Mouse (Mus musculus): Measurements from ENCODE around the gene 4933415A04Rik. TPM values are rescaled to one million over a fixed set of nuclear protein-coding genes. Genes with fewer than 3 reads are reported as not detected.
A peak's percentile ranks its signal among the peaks of the same experiment; 100 is the strongest.

The 4933415A04Rik gene
- total RNA-seq, 2 experiments from 2014 or later = not detected

DNA sequence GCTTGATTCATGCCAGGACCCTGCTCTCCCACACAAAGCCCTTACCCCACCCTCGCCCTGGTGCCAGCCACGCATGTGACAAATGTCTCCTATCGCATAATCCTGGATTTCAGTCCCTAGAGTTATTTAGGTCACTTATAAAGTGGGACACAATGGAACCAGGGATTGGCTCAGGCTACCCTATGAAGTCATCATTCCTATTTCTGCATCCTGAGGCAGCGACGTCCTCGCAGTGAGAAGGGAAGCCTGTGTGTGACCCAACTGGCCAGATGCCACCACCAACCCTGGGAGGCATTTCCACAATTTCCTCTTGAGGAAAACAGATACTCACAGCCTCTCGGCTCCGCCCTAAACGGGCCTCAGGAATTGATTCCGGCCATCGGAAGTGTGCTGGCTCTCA is 17.2 kb upstream of the 4933415A04Rik start:
- intact Hi-C loops (cut with DNase I) = no loop called here
- DNase-seq = peak; percentile 31 to 45

- intact Hi-C loops (cut with DNase I) = no loop called here
- DNase-seq = no peak
Observed at GRCm38 (mm10) chr11:43575061-43575375, 11.8 kb upstream of the 4933415A04Rik start.

DNA sequence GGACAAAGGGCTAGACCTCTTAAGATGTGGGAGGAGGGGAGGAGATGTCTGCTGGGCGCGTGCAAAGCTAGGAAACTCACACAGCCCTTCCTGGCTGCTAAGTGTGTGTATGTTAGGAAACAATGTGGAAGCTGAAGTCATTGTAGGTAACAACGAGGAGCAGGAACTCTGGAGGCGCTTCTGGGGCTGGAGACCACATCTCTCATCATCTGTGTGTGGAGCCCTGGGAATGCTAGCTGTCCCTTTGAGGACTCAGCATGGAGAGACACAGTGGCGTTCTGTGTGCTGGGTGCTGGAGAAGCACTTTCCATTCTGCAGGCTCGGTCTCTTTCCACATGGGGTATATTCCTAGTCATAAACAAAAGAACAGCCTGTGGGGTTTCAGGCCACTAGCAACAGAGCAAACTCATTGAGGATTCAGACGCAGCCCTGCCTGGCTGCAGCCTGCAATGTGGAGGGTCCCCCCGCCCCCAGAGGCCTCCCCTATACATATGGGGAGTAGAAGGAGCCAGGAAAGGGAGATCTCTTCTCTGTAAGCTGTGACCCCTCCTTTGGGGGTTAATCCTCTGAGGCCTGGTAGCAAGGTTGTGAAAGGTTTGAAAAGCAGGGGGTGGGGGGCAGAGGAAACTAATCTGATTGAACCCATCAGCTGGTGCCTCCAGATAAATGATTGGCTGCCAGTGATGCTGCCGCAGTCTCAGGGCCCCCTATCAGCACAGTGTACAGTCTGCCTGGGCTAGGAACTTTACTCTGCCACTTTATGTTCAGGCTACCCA is 11.3 kb upstream of the 4933415A04Rik start:
- intact Hi-C loops (cut with DNase I) = no loop called here

GRCm38 (mm10) chr11:43577713-43578478 is 8.9 kb upstream of the 4933415A04Rik start:
- DNase-seq = no peak
- intact Hi-C loops (cut with DNase I) = no loop called here

More for the DNA sequence above, 11.3 kb upstream of the 4933415A04Rik start:
- DNase-seq = no peak

DNA sequence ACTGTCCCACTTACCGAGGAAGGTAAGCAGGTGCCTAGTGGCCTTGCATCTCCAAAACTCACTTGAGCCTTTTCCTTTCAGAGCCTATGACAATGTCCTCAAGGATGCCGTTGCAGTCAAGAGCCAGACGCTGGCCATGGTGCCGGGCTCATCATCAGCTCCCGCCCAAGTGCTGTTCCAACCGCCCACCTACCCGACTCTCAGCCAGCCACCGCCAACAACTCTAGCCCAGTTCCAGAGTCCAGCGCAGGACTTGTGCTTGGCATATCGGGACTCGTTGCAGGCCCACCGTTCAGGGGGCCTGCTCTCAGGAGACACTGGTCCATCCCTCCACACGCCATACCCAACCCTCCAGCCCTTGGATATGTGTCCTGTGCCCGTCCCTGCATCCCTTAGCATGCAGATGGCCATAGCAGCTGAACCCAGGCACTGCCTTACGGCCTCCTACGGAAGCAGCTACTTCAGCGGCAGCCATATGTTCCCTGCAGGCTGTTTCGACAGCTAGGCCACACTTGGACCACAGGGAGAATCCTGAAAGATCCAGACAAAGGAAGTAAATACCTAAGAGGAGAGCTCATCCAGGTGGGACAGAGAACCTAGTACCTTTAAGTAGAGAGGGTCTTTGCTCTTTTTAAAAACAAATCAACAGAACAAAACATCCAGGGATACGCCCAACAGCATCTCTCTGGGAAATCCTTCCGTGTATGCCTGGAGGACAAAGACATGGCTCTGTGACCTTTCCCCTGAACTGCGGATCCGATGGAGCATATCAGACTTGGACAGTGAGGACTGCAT is 1.4 kb upstream of the 4933415A04Rik start:
- intact Hi-C loops (cut with DNase I) = loop anchor here (5.0 kb wide), 1 partner anchor 93 kb away; no protein-coding TSS in a partner anchor
- no peak for DNase-seq

DNA sequence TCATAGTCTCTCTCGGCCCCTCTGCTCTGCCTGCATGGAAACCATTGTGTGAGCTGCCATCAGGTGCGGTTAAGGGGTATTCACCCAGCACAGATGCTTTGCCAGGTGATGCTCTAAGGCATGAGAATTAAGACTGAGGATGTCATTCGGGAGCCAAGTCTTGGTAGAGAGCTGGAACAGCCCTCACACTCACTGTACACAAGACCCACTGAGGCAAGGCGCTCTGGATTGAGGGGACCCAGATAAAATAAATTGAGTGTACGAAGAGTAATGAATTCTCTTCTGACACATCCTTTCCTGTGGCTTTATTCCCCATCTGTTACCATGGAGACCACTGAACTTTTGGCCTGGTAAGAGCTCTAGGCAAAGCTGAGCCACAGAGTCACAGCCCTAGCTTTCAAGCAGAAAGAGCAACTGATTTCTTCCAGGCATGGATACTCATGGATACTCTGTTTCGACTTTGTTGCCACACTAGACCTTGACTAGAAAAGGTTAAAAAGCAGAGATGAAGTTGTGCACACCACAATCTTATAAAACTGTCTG is 2.8 kb downstream of the 4933415A04Rik start:
- intact Hi-C loops (cut with DNase I) = loop anchor here (5.0 kb wide), 1 partner anchor 97 kb away; no protein-coding TSS in a partner anchor
- no peak for DNase-seq

DNA sequence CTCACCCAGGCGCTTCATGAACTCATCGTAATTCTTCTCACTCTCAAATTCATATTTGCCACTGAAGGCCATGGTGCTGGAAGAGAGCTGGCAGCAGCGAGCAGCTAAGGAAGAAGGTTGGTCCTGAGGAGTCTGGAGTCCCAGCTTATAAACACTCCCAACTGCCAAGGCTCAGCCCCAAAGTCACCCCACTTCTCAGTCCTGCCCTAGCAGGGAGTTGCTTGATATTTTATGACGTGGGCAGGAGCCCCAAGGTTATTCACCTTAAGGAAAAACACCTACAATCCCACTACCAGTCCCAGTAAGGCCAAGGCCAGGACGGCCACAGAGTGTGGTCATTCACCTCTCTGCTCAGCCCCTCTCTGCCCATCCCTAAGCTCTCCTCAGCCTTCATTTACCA is 14.6 kb downstream of the 4933415A04Rik start, which contains the start of gene Fabp6:
Gene Fabp6, minus strand, starts transcription at position 101 of the 400 bp plus-strand sequence.
- DNase-seq = no peak
- intact Hi-C loops (cut with DNase I) = no loop called here

DNA sequence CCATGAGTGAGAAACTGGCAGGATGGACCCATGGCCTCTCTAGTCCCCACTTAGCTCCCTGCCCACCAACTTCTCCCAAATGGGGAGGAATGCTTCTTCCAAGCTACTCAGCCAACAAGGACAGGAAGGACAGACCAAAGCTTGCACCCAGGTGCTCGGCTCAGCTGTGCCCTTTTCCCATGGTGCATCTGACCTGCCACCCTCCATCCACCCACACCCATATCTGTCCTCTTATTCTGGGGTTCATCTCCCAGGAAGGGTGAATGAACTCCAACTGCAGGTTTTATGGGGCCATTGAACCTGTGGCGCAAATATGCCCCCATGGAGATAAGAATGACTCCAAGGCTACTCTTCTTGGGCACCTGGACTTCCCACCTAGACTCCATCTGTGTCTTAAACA is 17.4 kb downstream of the 4933415A04Rik start:
- intact Hi-C loops (cut with DNase I) = no loop called here

DNA sequence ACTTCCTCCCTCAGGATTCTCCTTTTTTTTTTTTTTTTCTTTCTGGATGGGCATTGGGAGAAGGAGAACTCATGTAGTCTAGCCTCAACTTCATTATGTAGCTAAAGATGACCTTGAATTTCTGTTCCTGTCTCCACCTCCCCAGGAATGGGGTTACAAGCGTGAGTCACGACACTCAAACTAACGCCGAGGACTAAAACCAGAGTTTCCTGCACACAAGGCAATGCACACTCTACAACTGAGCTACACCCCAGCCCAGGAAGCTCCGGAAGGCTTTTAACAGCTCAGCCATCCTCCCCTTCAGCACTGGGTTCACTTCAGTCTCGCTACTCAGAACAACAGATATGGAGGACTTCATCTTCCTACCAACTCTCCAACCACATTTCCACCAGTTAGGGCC is 18.1 kb downstream of the 4933415A04Rik start:
- no peak for DNase-seq
- intact Hi-C loops (cut with DNase I) = no loop called here

More for the DNA sequence above, 17.4 kb downstream of the 4933415A04Rik start:
- no peak for DNase-seq

GRCm38 (mm10) chr11:43605859-43606258 is 19.0 kb downstream of the 4933415A04Rik start:
- intact Hi-C loops (cut with DNase I) = no loop called here
- DNase-seq = no peak

GRCm38 (mm10) chr11:43608440-43608839 is 21.6 kb downstream of the 4933415A04Rik start:
- no peak for DNase-seq
- intact Hi-C loops (cut with DNase I) = no loop called here

DNA sequence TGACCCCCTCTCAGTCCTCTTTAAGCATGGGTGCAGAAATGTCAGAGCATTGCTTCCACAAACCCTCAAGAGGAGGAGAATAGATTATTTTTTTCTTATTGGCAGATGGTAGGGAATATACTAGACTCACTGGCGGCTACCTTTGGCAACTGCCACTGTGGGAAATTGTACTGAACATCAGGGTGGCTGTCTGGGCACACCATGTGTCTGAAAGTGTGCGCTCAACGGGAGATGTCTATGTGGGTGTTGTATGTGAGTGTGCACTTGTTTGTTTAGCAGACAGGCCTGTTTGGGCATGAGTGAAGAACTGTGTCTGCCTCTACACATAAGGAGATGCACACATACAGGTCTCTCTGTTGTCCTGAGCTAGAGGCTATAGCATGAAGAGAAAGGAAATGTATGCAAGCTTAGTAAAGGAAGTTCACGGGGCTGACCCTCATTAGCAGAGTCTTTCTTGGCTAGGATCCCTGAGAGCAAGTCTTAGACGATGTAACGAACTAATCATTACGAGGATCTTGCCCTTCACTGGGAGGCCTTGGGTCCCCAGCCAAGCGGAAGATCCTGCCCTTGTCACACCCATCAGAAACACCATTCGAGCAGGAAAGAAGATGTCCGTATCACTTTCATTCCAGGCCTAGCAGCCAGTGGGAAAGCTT is 23.3 kb downstream of the 4933415A04Rik start:
- DNase-seq = no peak
- intact Hi-C loops (cut with DNase I) = no loop called here

GRCm38 (mm10) chr11:43610662-43611033 is 23.8 kb downstream of the 4933415A04Rik start:
- DNase-seq = no peak
- intact Hi-C loops (cut with DNase I) = no loop called here

- intact Hi-C loops (cut with DNase I) = no loop called here
- peak; percentile 22 to 65 for DNase-seq
Observed at GRCm38 (mm10) chr11:43612834-43613488, 26.1 kb downstream of the 4933415A04Rik start.

DNA sequence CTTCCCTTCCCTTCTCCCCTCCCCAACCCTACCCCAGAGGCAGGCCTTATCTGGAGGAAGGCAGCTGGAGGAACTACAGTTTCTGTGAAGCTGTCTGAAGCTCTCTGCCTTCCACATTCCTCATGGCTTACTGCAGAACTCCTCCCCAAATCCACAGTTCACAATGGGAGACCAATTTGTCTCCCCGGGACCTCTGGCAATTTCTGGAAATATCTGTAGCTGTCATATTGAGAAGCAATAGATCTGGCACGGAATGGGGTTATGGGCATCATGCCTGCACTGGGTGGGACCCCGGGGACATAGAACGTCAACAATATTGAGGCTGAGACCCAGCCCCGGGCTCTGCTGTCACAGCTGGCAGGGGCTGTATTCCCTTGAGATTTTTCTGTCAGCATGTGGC is 31.1 kb downstream of the 4933415A04Rik start:
- intact Hi-C loops (cut with DNase I) = no loop called here
- peak in 1 of 2 experiments; percentile 17 for DNase-seq

DNA sequence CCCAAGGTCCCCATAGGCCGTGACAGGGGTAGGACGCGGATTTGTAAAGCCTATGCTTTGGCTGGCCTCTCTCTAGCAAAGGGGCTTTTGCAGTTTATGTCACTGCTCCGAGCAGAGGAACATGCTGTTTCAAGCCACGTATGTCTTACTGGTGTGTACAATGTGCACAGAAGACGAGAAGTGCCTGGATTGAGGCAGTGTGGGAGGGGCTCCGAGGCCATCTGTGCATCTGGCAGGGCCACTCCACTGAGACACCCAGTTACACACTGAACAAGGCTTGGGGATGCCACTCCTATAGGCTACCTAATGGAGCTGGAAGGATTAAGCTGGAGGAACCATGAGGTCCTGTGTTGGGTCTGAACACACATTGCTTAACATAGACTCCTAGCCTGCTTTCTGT is 31.6 kb downstream of the 4933415A04Rik start:
- no peak for DNase-seq

DNA sequence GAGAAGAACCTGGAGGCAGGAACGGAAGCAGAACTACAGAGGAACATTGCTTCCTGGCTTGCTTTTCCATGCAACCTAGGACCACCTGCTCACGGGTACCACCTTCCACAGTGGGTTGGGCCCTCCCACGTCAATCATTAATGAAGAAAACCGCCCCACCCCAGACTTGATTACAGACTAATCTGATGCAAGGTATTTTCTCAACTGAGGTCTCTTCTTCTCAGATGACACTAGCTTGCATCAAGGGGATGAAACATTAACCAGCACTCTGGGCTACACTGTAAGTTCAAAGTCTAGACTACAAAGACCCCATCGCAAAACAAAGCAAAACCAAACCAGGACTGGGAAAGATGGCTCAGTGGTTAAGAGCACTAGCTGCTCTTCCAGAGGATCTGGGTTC is 34.9 kb downstream of the 4933415A04Rik start:
- intact Hi-C loops (cut with DNase I) = no loop called here
- no peak for DNase-seq

More for the DNA sequence above, 31.6 kb downstream of the 4933415A04Rik start:
- intact Hi-C loops (cut with DNase I) = no loop called here

DNA sequence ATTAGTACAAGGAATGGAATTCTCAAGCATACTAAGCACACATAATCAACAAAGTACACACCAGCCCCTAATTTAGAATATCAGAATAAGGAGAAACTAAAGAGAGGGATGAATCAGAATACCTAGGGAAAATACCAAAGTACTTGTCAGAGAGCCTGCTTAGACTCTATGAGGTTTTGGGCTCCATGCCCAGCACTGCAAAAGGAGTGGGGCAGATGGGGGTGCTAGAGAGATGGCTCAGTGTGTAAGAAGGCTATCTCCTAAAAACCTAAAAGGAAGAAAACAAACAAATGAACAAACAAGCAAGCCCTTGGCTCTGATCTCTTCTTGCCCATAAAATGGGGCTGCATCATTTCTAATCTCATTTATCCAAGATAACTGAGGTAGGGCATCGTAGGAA is 37.5 kb downstream of the 4933415A04Rik start:
- intact Hi-C loops (cut with DNase I) = no loop called here
- DNase-seq = no peak

DNA sequence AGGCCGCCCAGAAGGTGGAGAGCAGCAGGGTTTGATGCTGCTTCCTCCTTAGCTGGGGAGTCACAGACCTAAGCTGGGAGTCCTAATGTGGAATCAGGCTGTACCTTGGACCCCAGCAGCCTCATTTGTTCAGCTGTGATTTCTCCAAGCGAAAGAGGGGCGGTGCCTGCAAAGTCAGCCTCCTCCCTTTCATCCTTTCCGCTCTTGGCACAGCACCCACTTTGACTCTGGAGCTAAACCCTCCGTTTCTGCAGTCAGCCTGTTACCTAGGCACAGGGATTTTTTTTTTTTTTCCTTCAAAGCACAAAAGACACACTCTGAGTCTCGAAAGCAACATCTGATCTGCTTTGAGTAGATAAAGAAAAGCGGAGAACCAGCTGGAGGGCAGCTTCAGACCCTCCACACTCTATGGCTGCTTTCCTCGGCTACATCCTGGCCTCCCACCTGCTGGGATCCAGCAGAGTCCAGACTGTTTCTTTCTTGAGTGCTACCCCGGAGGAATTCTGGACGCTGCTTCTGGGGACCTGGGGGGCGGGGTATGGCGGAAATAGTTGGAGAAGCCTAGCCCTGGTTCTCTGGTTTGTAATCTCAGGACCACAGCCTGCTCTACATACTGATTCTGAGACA is 39.6 kb downstream of the 4933415A04Rik start:
- intact Hi-C loops (cut with DNase I) = no loop called here
- no peak for DNase-seq
